Mouse (Mus musculus): Measurements from ENCODE around the gene Rcn1. TPM values are rescaled to one million over a fixed set of nuclear protein-coding genes. Genes with fewer than 3 reads are reported as not detected.

Gene Rcn1
- total RNA-seq, 2 experiments from 2014 or later = 11.6 to 15.9 TPM

- no peak for DNase-seq
These were observed 61.8 kb downstream of the Rcn1 start for GRCm38 (mm10) chr2:105337171-105337875.

DNA sequence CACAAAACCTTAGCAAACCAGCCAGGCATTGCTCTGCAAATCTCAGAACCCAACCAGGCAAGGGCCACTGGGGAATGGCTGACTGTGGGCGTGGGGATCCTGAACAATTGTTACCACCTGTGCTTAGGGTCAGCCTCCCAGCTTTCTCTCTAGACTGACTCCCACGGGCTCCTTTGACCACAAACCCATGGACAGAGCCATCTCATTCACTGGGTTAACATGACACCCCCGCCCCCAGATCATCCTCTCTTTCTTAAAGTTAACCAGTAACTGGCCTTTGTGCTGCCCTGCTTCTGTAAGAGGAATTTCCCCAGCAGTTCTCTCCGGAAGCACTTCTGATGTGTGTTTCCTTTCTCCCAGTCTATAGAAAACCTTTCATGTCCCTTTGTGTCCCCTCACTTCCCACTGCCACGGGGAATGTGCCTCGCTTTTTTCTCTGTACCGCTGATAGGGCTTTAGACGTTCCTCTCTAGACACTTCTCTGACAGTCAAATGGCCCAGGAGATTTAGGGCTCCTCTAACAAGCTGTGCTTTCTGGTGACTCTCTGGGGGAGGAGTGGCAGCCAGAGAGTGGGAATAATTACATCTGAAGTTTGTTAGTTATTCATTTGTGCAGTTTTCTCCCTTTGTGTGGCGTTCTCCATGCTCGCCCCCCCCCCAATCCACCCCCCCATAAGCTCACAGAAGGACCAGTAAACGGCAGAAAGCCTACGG lies 62.6 kb downstream of the Rcn1 start:
- no peak for DNase-seq

Other genes with a start within 250 kb of the Rcn1 start
- gene Them7, start 175.0 kb downstream of the Rcn1 start, total RNA-seq (2021) = not detected

Measured in gastrocnemius, postnatal 25 days (tissue).